Mouse (Mus musculus) liver, embryonic 11.5 days (tissue): ENCODE measurements at regions not wholly inside any gene's neighbourhood (a gene's known extent, or its start where the extent isn't known, plus 50 kb on each side); places are given as distances from the start of the nearest gene placed in this dataset.

Experiments
- ATAC-seq: fragments of 200-750 bp; cut with Nextera tagmentation; replicated peaks from 2 replicates; pipeline ENCODE4 v1.8.0; 2017; ENCODE audit warnings: moderate number of reproducible peaks, mild to moderate bottlenecking, moderate TSS enrichment, moderate library complexity; ENCODE audit not compliant: low FRiP score
- DNase-seq: peaks from one replicate; pipeline ENCODE4 v3.0.0-alpha.2; 2017; ENCODE audit warnings: low spot score
- H3K27ac ChIP-seq: fragments of 300-500 bp; sonication (generic); 2 replicates; pipeline ENCODE4 v1.5.1; 2014; ENCODE audit warnings: mild to moderate bottlenecking, low read depth, low read length, control low read depth
- H3K27me3 ChIP-seq: fragments of 300-500 bp; sonication (generic); replicated peaks from 2 replicates; pipeline ENCODE4 v1.6.1; 2014; ENCODE audit warnings: low read length, mixed read lengths; ENCODE audit not compliant: control insufficient read depth, insufficient read depth
- H3K36me3 ChIP-seq: fragments of 300-500 bp; sonication (generic); 2 replicates; pipeline ENCODE4 v1.6.1; 2014; ENCODE audit warnings: mild to moderate bottlenecking, low read length, moderate library complexity, mixed read lengths; ENCODE audit not compliant: control insufficient read depth, insufficient read depth
- H3K4me1 ChIP-seq: fragments of 300-500 bp; sonication (generic); replicated peaks from 2 replicates; pipeline ENCODE4 v1.6.1; 2014; ENCODE audit warnings: low read length, mixed read lengths; ENCODE audit not compliant: control insufficient read depth, insufficient read depth
- H3K4me2 ChIP-seq: fragments of 300-500 bp; sonication (generic); 2 replicates; pipeline ENCODE4 v1.6.1; 2014; ENCODE audit warnings: mild to moderate bottlenecking, control low read depth, moderate library complexity
- H3K4me3 ChIP-seq: fragments of 300-500 bp; sonication (generic); 2 replicates; pipeline ENCODE4 v1.5.1; 2014; ENCODE audit warnings: low read depth, low read length, control low read depth
- H3K9ac ChIP-seq: fragments of 300-500 bp; sonication (generic); 2 replicates; pipeline ENCODE4 v1.6.1; 2014; ENCODE audit warnings: low read depth, low read length, control low read depth
- H3K9me3 ChIP-seq: fragments of 300-500 bp; sonication (generic); 2 replicates; pipeline ENCODE4 v1.6.1; 2016; ENCODE audit warnings: low read length, inconsistent platforms, mixed read lengths; ENCODE audit not compliant: control insufficient read depth
- WGBS: fragments of 180-500 bp; shearing (Covaris S2); extraction: QIAGEN DNeasy Blood & Tissue Kit; methylation state at CpG from one replicate; pipeline ENCODE4 v1.1.7; 2014; 5-methylcytosine and 5-hydroxymethylcytosine counted together

GRCm38 (mm10) chr5:119265149-119265890, 405.1 kb upstream of the Tbx3 start:
- no peaks in the 10 kb centered on the region; the same call in 1 of the 2 replicates for H3K9me3 ChIP-seq
- ATAC-seq (no peak), DNase-seq (no peak)
- 81% methylated on average over 20 of the region's 20 CpGs for WGBS
- no peak overlapping the region for H3K9ac ChIP-seq
- H3K27ac ChIP-seq, result no peak overlapping the region
- no peak overlapping the region for H3K4me3 ChIP-seq
- H3K4me2 ChIP-seq, result no peak overlapping the region
- H3K27me3 ChIP-seq, result no peaks in the 10 kb centered on the region
- H3K36me3 ChIP-seq, result no peaks in the 10 kb centered on the region
- no peaks in the 10 kb centered on the region for H3K4me1 ChIP-seq

GRCm38 (mm10) chr5:119271234-119271852, 399.1 kb upstream of the Tbx3 start:
- Histone ChIP-seq H3K4me2 (no peak overlapping the region), H3K27ac (no peak overlapping the region), H3K36me3 (no peaks in the 10 kb centered on the region), H3K4me3 (no peak overlapping the region), H3K27me3 (no peaks in the 10 kb centered on the region), H3K9me3 (no peaks in the 10 kb centered on the region; the same call in 1 of the 2 replicates), H3K4me1 (no peaks in the 10 kb centered on the region), H3K9ac (no peak overlapping the region)
- ATAC-seq, result no peak
- DNase-seq, result no peak
- whole genome bisulfite sequencing, result 89% methylated on average over 26 of the region's 26 CpGs

GRCm38 (mm10) chr5:119273203-119273602, 397.3 kb upstream of the Tbx3 start:
- Histone ChIP-seq H3K27ac (no peak overlapping the region), H3K4me2 (no peak overlapping the region), H3K27me3 (no peaks in the 10 kb centered on the region), H3K4me3 (no peak overlapping the region), H3K36me3 (no peaks in the 10 kb centered on the region), H3K9ac (no peak overlapping the region), H3K4me1 (no peaks in the 10 kb centered on the region), H3K9me3 (no peaks in the 10 kb centered on the region)
- 77% methylated on average over 7 of the region's 7 CpGs for WGBS
- no peak for DNase-seq
- no peak for ATAC-seq

GRCm38 (mm10) chr5:119273615-119274014, 396.9 kb upstream of the Tbx3 start:
- no peak overlapping the region for H3K27ac ChIP-seq
- no peaks in the 10 kb centered on the region for H3K36me3 ChIP-seq
- H3K4me1 ChIP-seq, result no peaks in the 10 kb centered on the region
- DNase-seq (no peak), ATAC-seq (no peak)
- no peak overlapping the region for H3K4me2 ChIP-seq
- H3K27me3 ChIP-seq, result no peaks in the 10 kb centered on the region
- no peaks in the 10 kb centered on the region for H3K9me3 ChIP-seq
- no peak overlapping the region for H3K4me3 ChIP-seq
- H3K9ac ChIP-seq, result no peak overlapping the region
- WGBS, result 79% methylated on average over 3 of the region's 3 CpGs

- ATAC-seq (no peak), DNase-seq (no peak)
- Histone ChIP-seq H3K27me3 (no peaks in the 10 kb centered on the region), H3K4me1 (no peaks in the 10 kb centered on the region), H3K4me2 (no peak overlapping the region), H3K36me3 (no peaks in the 10 kb centered on the region), H3K27ac (no peak overlapping the region), H3K9ac (no peak overlapping the region), H3K4me3 (no peak overlapping the region), H3K9me3 (no peaks in the 10 kb centered on the region)
- 78% methylated on average over 7 of the region's 7 CpGs for WGBS
Observed at GRCm38 (mm10) chr5:119274817-119275494, 395.5 kb upstream of the Tbx3 start.

- Histone ChIP-seq H3K4me2 (no peak overlapping the region), H3K27ac (no peak overlapping the region), H3K27me3 (no peaks in the 10 kb centered on the region), H3K4me1 (no peaks in the 10 kb centered on the region), H3K9ac (no peak overlapping the region), H3K4me3 (no peak overlapping the region), H3K36me3 (no peaks in the 10 kb centered on the region), H3K9me3 (no peaks in the 10 kb centered on the region)
- no peak for DNase-seq
- 72% methylated on average over 6 of the region's 6 CpGs for WGBS
- no peak for ATAC-seq
Observed at GRCm38 (mm10) chr5:119280146-119280545, 390.3 kb upstream of the Tbx3 start.

GRCm38 (mm10) chr5:119289808-119290207, 380.7 kb upstream of the Tbx3 start:
- Histone ChIP-seq H3K4me1 (peaks cover 4% of the 10 kb centered on the region), H3K4me2 (no peak overlapping the region), H3K27me3 (no peaks in the 10 kb centered on the region), H3K9ac (no peak overlapping the region), H3K27ac (no peak overlapping the region), H3K36me3 (no peaks in the 10 kb centered on the region), H3K4me3 (no peak overlapping the region), H3K9me3 (no peaks in the 10 kb centered on the region)
- 64% methylated on average over 5 of the region's 5 CpGs for WGBS
- ATAC-seq (no peak), DNase-seq (no peak)

GRCm38 (mm10) chr5:119292323-119292722, 378.1 kb upstream of the Tbx3 start:
- H3K27ac ChIP-seq, result no peak overlapping the region
- no peak overlapping the region for H3K9ac ChIP-seq
- H3K4me1 ChIP-seq, result peaks cover 4% of the 10 kb centered on the region
- no peaks in the 10 kb centered on the region for H3K36me3 ChIP-seq
- no peaks in the 10 kb centered on the region for H3K9me3 ChIP-seq
- no peak overlapping the region for H3K4me2 ChIP-seq
- ATAC-seq, result no peak
- 46% methylated on average over 9 of the region's 9 CpGs for WGBS
- DNase-seq, result no peak
- no peak overlapping the region for H3K4me3 ChIP-seq
- no peaks in the 10 kb centered on the region for H3K27me3 ChIP-seq
